8 mouse cellular contexts compared by ENCODE assay signal in the genomic region with DNA sequence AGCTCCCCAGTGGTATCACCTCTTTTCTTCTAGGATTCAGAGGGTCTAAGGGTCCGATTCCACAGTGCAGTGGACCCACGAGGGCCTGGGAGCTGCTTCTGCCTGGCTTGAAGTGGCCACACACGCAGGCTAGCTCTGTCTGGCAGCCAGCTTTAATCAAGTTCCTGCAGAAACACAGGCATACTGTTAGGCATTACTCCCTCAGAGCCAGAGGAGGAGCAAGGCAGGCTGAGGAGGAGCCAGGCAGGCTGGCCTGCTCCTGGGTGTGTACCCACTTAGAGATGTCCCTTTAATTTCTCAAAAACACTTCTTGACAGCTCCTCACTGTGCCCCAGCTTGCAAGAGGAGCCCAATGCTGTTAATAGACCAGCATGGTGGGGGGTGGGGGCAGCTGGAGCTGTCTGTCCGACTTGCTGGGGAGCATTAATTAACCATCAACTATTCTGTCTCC.
DNase-seq lines count a peak whose midpoint lies in the region; ATAC-seq and TF ChIP-seq lines count a peak whose summit lies in the region.

No protein-coding gene starts in this region.

- peak; percentile 72 for ATAC-seq in heart, embryonic 11.5 days (replicated peaks; ENCODE audit: insufficient number of reproducible peaks, low FRiP score, low TSS enrichment)
- no peak for ATAC-seq in kidney, postnatal 0 days (replicated peaks; ENCODE audit: low FRiP score, low read depth)

- no peaks in the 10 kb centered on the region for H3K9me3 ChIP-seq in heart, embryonic 11.5 days (replicated peaks; ENCODE audit: control insufficient read depth, low read length)
- H3K9me3 ChIP-seq in kidney, postnatal 0 days (replicated peaks; ENCODE audit: low read length) = no peaks in the 10 kb centered on the region

- no peaks in the 10 kb centered on the region for H3K36me3 ChIP-seq in heart, embryonic 11.5 days (ENCODE audit: control insufficient read depth, insufficient read depth, low read length)
- H3K36me3 ChIP-seq in kidney, postnatal 0 days (ENCODE audit: insufficient read depth, low read length) = no peaks in the 10 kb centered on the region

- H3K4me1 ChIP-seq in brown adipose tissue, adult 24 weeks (ENCODE audit: control insufficient read depth, insufficient read depth, insufficient read length, low read length) = peaks cover 58% of the 10 kb centered on the region
- peaks cover 64% of the 10 kb centered on the region for H3K4me1 ChIP-seq in heart, embryonic 11.5 days (ENCODE audit: control insufficient read depth, insufficient read depth, low read length)
- H3K4me1 ChIP-seq in kidney, postnatal 0 days (replicated peaks; ENCODE audit: insufficient read depth, low read length) = peaks cover 18% of the 10 kb centered on the region

- peak overlapping the region; percentile 90 for H3K27ac ChIP-seq in brown adipose tissue, adult 24 weeks (replicated peaks; ENCODE audit: low read depth, low read length)
- peak overlapping the region; percentile 96 for H3K27ac ChIP-seq in heart, embryonic 11.5 days (ENCODE audit: low read depth, low read length)
- peak overlapping the region; percentile 74 for H3K27ac ChIP-seq in kidney, postnatal 0 days

- TF ChIP-seq CTCF in kidney, postnatal 0 days (IDR thresholded peaks at IDR 0.05; ENCODE audit: low read depth) = no peak

- no peaks in the 10 kb centered on the region for H3K27me3 ChIP-seq in heart, embryonic 11.5 days (ENCODE audit: control insufficient read depth, insufficient read depth, low read length)
- H3K27me3 ChIP-seq in kidney, postnatal 0 days (ENCODE audit: insufficient read depth, low read length) = no peaks in the 10 kb centered on the region

- peak overlapping the region; percentile 54; the same call in 1 of the 2 replicates for H3K9ac ChIP-seq in heart, embryonic 11.5 days (ENCODE audit: low read depth, low read length)
- peak overlapping the region; percentile 42; the same call in 1 of the 2 replicates for H3K9ac ChIP-seq in kidney, postnatal 0 days (ENCODE audit: low read depth, low read length)

- no peak overlapping the region for H3K4me3 ChIP-seq in brown adipose tissue, adult 24 weeks (ENCODE audit: insufficient read depth, low read depth, low read length)
- no peak overlapping the region for H3K4me3 ChIP-seq in heart, embryonic 11.5 days (ENCODE audit: low read depth, low read length)
- H3K4me3 ChIP-seq in kidney, postnatal 0 days (replicated peaks; ENCODE audit: low read depth, low read length) = no peak overlapping the region

- peak overlapping the region; percentile 48 for H3K4me2 ChIP-seq in heart, embryonic 11.5 days
- no peak overlapping the region for H3K4me2 ChIP-seq in kidney, postnatal 0 days (ENCODE audit: low read length)

- WGBS in heart, embryonic 11.5 days (ENCODE audit: insufficient replicate concordance) = 4% methylated on average over 4 of the region's 4 CpGs
- WGBS in kidney, postnatal 0 days = 19% methylated on average over 4 of the region's 4 CpGs

- DNase-seq in 3134 (ENCODE audit: extremely low read depth, insufficient read length, low spot score) = peak; percentile 58
- peak; percentile 52 for DNase-seq in kidney, postnatal 0 days (ENCODE audit: low spot score)
- DNase-seq in lung, postnatal 25 days (ENCODE audit: low spot score) = peak; percentile 50
- no peak for DNase-seq in frontal cortex, postnatal 10 days (ENCODE audit: low spot score in 2 of 2)
- DNase-seq in spleen, postnatal 10 days (ENCODE audit: low spot score in 2 of 2) = no peak
- DNase-seq in urinary bladder, adult 2 months (ENCODE audit: low spot score) = no peak

Comparison
In these comparisons a context has a peak if more than half of its experiments do, and no peak if none do; other contexts are left out.
1. DNase-seq: peak in 3134 (single experiment), kidney, postnatal 0 days (single experiment) and lung, postnatal 25 days (single experiment); none in frontal cortex, postnatal 10 days (0 of 2), spleen, postnatal 10 days (0 of 2) and urinary bladder, adult 2 months (single experiment).
2. Peak in every context shown above with its lines, with median percentiles within 50 percentile points of each other: H3K27ac ChIP-seq.